Mouse (Mus musculus) lung, adult 2 months (tissue): ENCODE measurements around the gene Rnf115.
"Not testable (repeated sequence)": the region's sequence is repeated elsewhere in the genome, so short reads cannot be mapped to it uniquely, and the experiment has no call there.

Experiments
- CTCF ChIP-seq: fragments of 200-500 bp; IDR thresholded peaks from 2 replicates; pipeline ENCODE4 v1.5.1; 2011; ENCODE audit warnings: mild to moderate bottlenecking, low read length, control low read depth; ENCODE audit not compliant: insufficient read depth
- POLR2A ChIP-seq: fragments of 200-500 bp; IDR thresholded peaks from 2 replicates; pipeline ENCODE4 v1.6.1; 2011; ENCODE audit warnings: low read depth, mild to moderate bottlenecking, control low read depth, low read length, borderline replicate concordance; ENCODE audit errors: extremely low read depth

DNA sequence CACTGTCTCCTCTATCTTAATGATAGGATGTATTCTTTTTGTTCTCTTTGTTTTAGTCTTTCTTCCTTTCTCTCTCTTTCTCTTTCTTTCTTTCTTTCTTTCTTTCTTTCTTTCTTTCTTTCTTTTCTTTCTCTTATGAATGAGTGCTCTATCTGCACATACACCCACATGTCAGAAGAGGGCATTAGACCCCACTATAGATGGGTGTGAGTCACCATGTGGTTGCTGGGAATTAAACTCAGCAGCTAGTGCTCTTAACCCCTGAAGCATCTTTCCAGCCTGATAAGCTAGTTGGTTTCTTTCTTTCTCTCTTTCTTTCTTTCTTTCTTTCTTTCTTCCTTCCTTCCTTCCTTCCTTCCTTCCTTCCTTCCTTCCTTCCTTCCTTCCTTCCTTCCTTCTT, 12.8 kb downstream of the Rnf115 start:
- TF ChIP-seq CTCF, POLR2A: not testable (repeated sequence)
